Mouse (Mus musculus) brain, embryonic 14.5 days (tissue): ENCODE measurements around the gene Siah2.

Experiments used
- CTCF ChIP-seq: fragments of 200-500 bp; IDR thresholded peaks from 2 replicates; pipeline ENCODE4 v1.5.1; 2012; ENCODE audit warnings: inconsistent platforms, mild to moderate bottlenecking, moderate library complexity, borderline replicate concordance; ENCODE audit not compliant: insufficient read depth, insufficient read length; ENCODE audit errors: extremely low read depth
- POLR2A ChIP-seq: fragments of 200-500 bp; IDR thresholded peaks from 2 replicates; pipeline ENCODE4 v1.6.1; 2012; ENCODE audit warnings: mild to moderate bottlenecking, inconsistent platforms, borderline replicate concordance; ENCODE audit not compliant: poor library complexity, insufficient read depth, insufficient read length, severe bottlenecking; ENCODE audit errors: extremely low read depth

- TF ChIP-seq CTCF (no peak), POLR2A (no peak)
Observed at GRCm38 (mm10) chr3:58686206-58686921, 5.8 kb downstream of the Siah2 start.
